Mouse (Mus musculus): Measurements from ENCODE around the gene Asic2. TPM values are rescaled to one million over a fixed set of nuclear protein-coding genes. Genes with fewer than 3 reads are reported as not detected.
A peak's percentile ranks its signal among the peaks of the same experiment; 100 is the strongest.

Asic2 gene
- total and polyA plus RNA-seq, 2 experiments from 2014 or later, result 19.8 to 60.2 TPM

DNA sequence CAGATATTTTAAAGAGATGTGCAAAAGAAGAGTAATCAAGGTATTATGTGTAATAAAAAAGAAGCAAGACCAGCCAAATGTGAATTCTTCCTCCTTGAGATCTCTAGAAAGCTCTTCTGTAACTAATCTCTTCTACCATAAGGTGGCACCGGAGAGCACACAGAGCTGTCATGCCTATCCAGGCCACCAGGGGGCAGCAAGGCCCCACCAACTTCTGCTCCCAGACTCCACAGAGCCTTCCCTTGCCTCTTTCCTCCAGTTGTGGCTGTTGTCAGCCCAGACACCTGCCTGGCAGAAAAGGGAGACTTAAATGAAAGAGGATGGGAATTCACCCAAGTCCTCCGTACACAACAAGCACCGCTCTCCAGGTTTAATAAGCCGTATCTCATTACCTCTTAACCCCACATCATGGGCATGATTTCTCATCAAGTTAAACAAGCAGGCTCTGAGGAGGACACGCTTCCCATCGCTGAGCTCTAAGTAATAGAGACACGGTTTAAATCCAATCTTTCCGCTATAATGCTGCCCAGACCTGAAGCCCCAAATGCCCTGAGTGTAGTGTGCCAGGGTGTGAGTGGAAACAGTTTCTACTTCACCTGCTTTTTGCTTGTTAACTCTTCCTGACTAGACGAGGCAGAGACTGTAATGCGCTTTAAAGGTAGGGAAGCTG, 28.1 kb upstream of the Asic2 start:
- H3K9me3 ChIP-seq (ENCODE audit: low read length), result no peaks in the 10 kb centered on the region
- ATAC-seq (ENCODE audit: low FRiP score) (no peak), DNase-seq (ENCODE audit: low spot score) (peak; percentile 80)
- peak; percentile 100 for TF ChIP-seq CTCF (IDR thresholded peaks at IDR 0.05)
- no peaks in the 10 kb centered on the region for H3K27me3 ChIP-seq (ENCODE audit: insufficient read depth, low read length)
- 54% methylated on average over 10 of the region's 10 CpGs for WGBS
- no peak overlapping the region for H3K9ac ChIP-seq (replicated peaks; ENCODE audit: low read length, poor library complexity, severe bottlenecking)
- H3K36me3 ChIP-seq (ENCODE audit: insufficient read depth, low read length), result no peaks in the 10 kb centered on the region
- no peak overlapping the region for H3K4me3 ChIP-seq (ENCODE audit: low read depth, low read length)
- no peak overlapping the region for H3K27ac ChIP-seq (ENCODE audit: low read depth, low read length)
- H3K4me1 ChIP-seq (ENCODE audit: insufficient read depth, low read length), result no peaks in the 10 kb centered on the region
- H3K4me2 ChIP-seq (ENCODE audit: low read depth, low read length, poor library complexity, severe bottlenecking), result no peak overlapping the region

DNA sequence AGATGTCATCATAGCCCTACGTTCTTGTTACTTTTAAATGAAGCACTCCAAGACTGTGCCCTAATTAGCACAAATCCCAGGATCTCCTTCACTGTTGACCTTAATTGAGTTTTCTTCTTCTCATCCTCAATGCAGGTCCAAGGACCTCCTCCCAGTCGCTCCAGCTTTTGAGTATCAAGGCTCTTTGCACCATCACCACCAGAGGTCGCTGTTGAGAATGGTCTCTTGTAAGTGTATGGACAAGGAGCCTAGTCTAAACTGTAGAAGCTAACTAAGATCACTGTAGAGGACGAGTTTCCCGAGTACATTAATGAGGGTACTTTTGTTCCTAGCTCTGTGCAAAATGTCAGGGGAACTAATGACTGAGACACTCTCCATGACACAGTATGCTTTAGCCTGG, 14.9 kb upstream of the Asic2 start:
- H3K4me2 ChIP-seq (ENCODE audit: low read depth, low read length, poor library complexity, severe bottlenecking), result no peak overlapping the region
- ATAC-seq (ENCODE audit: low FRiP score), result no peak
- H3K4me3 ChIP-seq (ENCODE audit: low read depth, low read length), result no peak overlapping the region
- H3K4me1 ChIP-seq (ENCODE audit: insufficient read depth, low read length), result no peaks in the 10 kb centered on the region; the same call in 1 of the 2 replicates
- 43% methylated on average over 5 of the region's 5 CpGs for whole genome bisulfite sequencing
- no peaks in the 10 kb centered on the region for H3K9me3 ChIP-seq (ENCODE audit: low read length)
- H3K27me3 ChIP-seq (ENCODE audit: insufficient read depth, low read length), result no peaks in the 10 kb centered on the region
- peak; percentile 76 for TF ChIP-seq CTCF (IDR thresholded peaks at IDR 0.05)
- no peak overlapping the region for H3K27ac ChIP-seq (ENCODE audit: low read depth, low read length)
- H3K36me3 ChIP-seq (ENCODE audit: insufficient read depth, low read length), result no peaks in the 10 kb centered on the region
- DNase-seq (ENCODE audit: low spot score), result peak; percentile 89
- H3K9ac ChIP-seq (replicated peaks; ENCODE audit: low read length, poor library complexity, severe bottlenecking), result no peak overlapping the region

DNA sequence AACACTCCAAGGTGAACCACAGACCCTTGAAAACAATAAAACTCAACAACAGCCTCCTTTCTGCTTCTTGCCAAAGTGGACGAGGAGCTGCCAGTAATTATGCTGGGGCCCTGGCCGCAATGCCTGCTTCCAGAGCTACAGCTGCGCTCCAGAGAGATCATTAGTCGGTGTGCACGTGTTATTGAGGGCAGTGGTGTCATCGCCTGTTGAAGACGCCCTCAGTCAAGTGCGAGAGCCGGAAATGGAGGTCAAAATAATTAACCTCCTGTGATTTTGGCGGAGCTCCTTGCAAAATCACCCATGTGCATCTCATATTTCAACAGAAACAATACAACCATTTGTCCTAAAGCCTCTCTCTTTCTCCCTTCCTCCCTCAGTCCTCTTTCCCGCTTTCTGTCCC, 13.9 kb upstream of the Asic2 start:
- no peak for TF ChIP-seq CTCF (IDR thresholded peaks at IDR 0.05)
- ATAC-seq (ENCODE audit: low FRiP score), result no peak

DNA sequence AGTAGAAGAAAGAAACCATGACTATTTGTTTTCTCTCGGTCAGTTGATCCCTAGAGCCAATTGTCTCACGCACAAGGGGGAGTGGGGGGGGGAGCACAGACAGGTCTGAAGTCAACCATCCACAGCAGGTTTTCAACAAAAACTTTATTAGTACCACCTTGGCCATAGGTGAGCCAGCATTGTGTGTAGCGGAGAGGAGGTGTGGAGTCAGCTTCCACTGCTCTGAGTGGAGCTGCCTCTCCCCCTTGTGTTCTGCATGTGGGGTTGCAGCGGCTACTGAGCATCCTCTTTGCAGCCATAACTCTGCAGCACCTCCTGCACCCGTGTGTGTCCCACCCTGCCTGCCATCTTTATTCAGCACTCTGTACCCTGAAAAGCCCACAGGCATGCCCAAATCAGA, 6.3 kb upstream of the Asic2 start:
- Histone ChIP-seq H3K9ac (replicated peaks; ENCODE audit: low read length, poor library complexity, severe bottlenecking) (no peak overlapping the region), H3K36me3 (ENCODE audit: insufficient read depth, low read length) (no peaks in the 10 kb centered on the region), H3K4me1 (ENCODE audit: insufficient read depth, low read length) (no peaks in the 10 kb centered on the region; the same call in 1 of the 2 replicates), H3K9me3 (ENCODE audit: low read length) (no peaks in the 10 kb centered on the region), H3K27me3 (ENCODE audit: insufficient read depth, low read length) (no peaks in the 10 kb centered on the region), H3K4me2 (ENCODE audit: low read depth, low read length, poor library complexity, severe bottlenecking) (peak overlapping the region; percentile 25; the same call in 1 of the 2 replicates), H3K4me3 (ENCODE audit: low read depth, low read length) (no peak overlapping the region), H3K27ac (ENCODE audit: low read depth, low read length) (no peak overlapping the region)
- WGBS, result 19% methylated on average over 5 of the region's 5 CpGs
- ATAC-seq (ENCODE audit: low FRiP score), result peak; percentile 75
- TF ChIP-seq CTCF (IDR thresholded peaks at IDR 0.05), result peak; percentile 90
- peak; percentile 81 for DNase-seq (ENCODE audit: low spot score)

More for the DNA sequence above, 13.9 kb upstream of the Asic2 start:
- peak; percentile 40 for DNase-seq (ENCODE audit: low spot score)
- whole genome bisulfite sequencing, result 61% methylated on average over 11 of the region's 11 CpGs
- H3K4me2 ChIP-seq (ENCODE audit: low read depth, low read length, poor library complexity, severe bottlenecking), result no peak overlapping the region
- H3K4me3 ChIP-seq (ENCODE audit: low read depth, low read length), result no peak overlapping the region
- H3K27me3 ChIP-seq (ENCODE audit: insufficient read depth, low read length), result no peaks in the 10 kb centered on the region
- H3K27ac ChIP-seq (ENCODE audit: low read depth, low read length), result no peak overlapping the region; the same call in 1 of the 2 replicates
- H3K9me3 ChIP-seq (ENCODE audit: low read length), result no peaks in the 10 kb centered on the region
- H3K9ac ChIP-seq (replicated peaks; ENCODE audit: low read length, poor library complexity, severe bottlenecking), result no peak overlapping the region
- no peaks in the 10 kb centered on the region; the same call in 1 of the 2 replicates for H3K4me1 ChIP-seq (ENCODE audit: insufficient read depth, low read length)
- H3K36me3 ChIP-seq (ENCODE audit: insufficient read depth, low read length), result no peaks in the 10 kb centered on the region

DNA sequence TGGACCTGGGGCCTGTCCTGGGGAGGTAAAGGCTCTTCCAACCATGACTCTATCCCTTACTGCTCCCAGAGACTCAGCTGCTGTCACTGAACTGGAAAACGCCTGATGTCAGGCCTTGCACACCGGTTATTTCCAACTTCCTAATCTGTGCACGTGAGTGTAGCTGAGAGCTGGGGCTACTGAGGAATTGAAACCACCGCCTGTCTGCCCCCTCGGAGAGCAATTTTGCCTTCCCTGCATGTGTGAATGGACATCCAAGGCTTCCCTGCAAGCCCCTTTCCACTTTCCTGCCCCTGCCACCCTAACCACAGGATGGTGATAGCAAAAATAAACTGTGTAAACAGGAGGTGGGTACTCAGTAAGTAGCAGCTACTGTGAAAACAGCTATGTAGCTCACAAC, 5.4 kb upstream of the Asic2 start:
- Histone ChIP-seq H3K4me2 (ENCODE audit: low read depth, low read length, poor library complexity, severe bottlenecking) (no peak overlapping the region), H3K4me1 (ENCODE audit: insufficient read depth, low read length) (no peaks in the 10 kb centered on the region; the same call in 1 of the 2 replicates), H3K36me3 (ENCODE audit: insufficient read depth, low read length) (no peaks in the 10 kb centered on the region), H3K9me3 (ENCODE audit: low read length) (no peaks in the 10 kb centered on the region), H3K9ac (replicated peaks; ENCODE audit: low read length, poor library complexity, severe bottlenecking) (no peak overlapping the region), H3K4me3 (ENCODE audit: low read depth, low read length) (no peak overlapping the region), H3K27me3 (ENCODE audit: insufficient read depth, low read length) (no peaks in the 10 kb centered on the region), H3K27ac (ENCODE audit: low read depth, low read length) (no peak overlapping the region)
- DNase-seq (ENCODE audit: low spot score), result no peak
- WGBS, result 46% methylated on average over 5 of the region's 5 CpGs
- TF ChIP-seq CTCF (IDR thresholded peaks at IDR 0.05), result no peak
- no peak for ATAC-seq (ENCODE audit: low FRiP score)

DNA sequence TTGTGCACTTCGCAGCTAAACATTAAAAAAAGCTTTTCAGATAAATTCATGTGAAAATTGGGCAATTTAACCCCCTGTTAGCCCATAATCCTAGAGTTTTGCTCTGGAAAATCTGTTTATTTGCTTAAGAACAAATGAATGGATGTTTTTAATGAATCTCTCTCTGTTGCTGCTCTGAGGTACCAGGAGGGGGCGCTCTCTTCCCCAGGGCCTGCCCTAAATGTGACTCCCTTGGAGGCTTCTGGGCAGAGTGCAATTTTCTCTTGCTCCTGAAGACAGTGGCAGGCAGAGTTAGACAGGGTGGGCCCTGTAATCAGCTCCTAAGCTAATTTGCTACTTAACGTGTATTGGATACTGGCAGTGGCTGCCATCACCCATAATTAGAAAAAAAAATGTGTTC, 3.8 kb upstream of the Asic2 start:
- H3K4me1 ChIP-seq (ENCODE audit: insufficient read depth, low read length), result peaks cover 8% of the 10 kb centered on the region
- no peak overlapping the region for H3K27ac ChIP-seq (ENCODE audit: low read depth, low read length)
- no peak overlapping the region for H3K4me2 ChIP-seq (ENCODE audit: low read depth, low read length, poor library complexity, severe bottlenecking)
- DNase-seq (ENCODE audit: low spot score) (no peak), ATAC-seq (ENCODE audit: low FRiP score) (no peak)
- H3K27me3 ChIP-seq (ENCODE audit: insufficient read depth, low read length), result no peaks in the 10 kb centered on the region
- H3K9ac ChIP-seq (replicated peaks; ENCODE audit: low read length, poor library complexity, severe bottlenecking), result no peak overlapping the region
- H3K9me3 ChIP-seq (ENCODE audit: low read length), result no peaks in the 10 kb centered on the region
- 51% methylated on average over 3 of the region's 3 CpGs for WGBS
- H3K36me3 ChIP-seq (ENCODE audit: insufficient read depth, low read length), result no peaks in the 10 kb centered on the region
- H3K4me3 ChIP-seq (ENCODE audit: low read depth, low read length), result no peak overlapping the region
- peak; percentile 66 for TF ChIP-seq CTCF (IDR thresholded peaks at IDR 0.05)

Measured in midbrain, postnatal 0 days (tissue).